Mouse (Mus musculus) olfactory bulb, adult 2 months (tissue): ENCODE results near the gene Efcab11.

Source experiments
- CTCF ChIP-seq: fragments of 200-500 bp; IDR thresholded peaks from 2 replicates; pipeline ENCODE4 v1.5.1; 2012; ENCODE audit warnings: low read depth, mild to moderate bottlenecking, low read length, moderate library complexity; ENCODE audit not compliant: insufficient read depth
- POLR2A ChIP-seq: fragments of 200-500 bp; IDR thresholded peaks from 2 replicates; pipeline ENCODE4 v1.6.1; 2012; ENCODE audit warnings: mild to moderate bottlenecking, low read depth, low read length, moderate library complexity; ENCODE audit not compliant: insufficient read depth

- TF ChIP-seq POLR2A, result no peak
- TF ChIP-seq CTCF, result no peak
These were observed 35.4 kb upstream of the Efcab11 start for GRCm38 (mm10) chr12:99919636-99920035.
